Mouse (Mus musculus): ENCODE results near the gene AF067061.
"Not testable (repeated sequence)": the region's sequence is repeated elsewhere in the genome, so short reads cannot be mapped to it uniquely, and the experiment has no call there.

DNA sequence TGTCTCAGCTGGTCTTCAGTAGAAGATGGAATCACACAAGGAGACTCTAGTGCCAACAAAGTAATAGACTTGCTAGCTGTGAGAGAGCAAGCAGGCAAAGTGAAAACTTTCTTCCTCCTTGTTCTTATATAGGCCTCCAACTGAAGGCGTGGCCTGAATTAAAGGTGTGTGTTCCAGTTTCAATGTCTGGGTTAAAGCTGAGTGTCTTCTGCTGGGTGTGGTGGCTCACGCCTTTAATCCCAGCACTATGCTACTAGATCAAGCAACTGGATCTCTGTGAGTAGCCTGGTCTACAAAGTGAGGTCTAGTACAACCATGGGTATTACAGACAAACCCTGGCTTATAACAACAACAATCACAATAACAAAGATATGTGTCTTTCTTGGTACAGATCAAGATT lies 47.1 kb upstream of the AF067061 start, which contains the start of gene Gm21762:
- TF ChIP-seq POLR2A (IDR thresholded peaks at IDR 0.05; ENCODE audit: low read depth, low read length); CTCF (IDR thresholded peaks at IDR 0.05; ENCODE audit: extremely low read depth, insufficient read depth, insufficient read length, insufficient replicate concordance): not testable (repeated sequence)
